Mouse (Mus musculus): Measurements from ENCODE around the gene Polr1a.
"Not testable (repeated sequence)": the region's sequence is repeated elsewhere in the genome, so short reads cannot be mapped to it uniquely, and the experiment has no call there.

Gene Polr1a

GRCm38 (mm10) chr6:71908481-71909381 lies at the start of gene Polr1a, which contains the start of gene Ptcd3:
Gene Polr1a, plus strand, starts transcription at chr6:71909053.
Gene Ptcd3, minus strand, starts transcription at chr6:71908750.
- peak; percentile 84 to 90 for DNase-seq (ENCODE audit: low spot score in 2 of 2)

DNA sequence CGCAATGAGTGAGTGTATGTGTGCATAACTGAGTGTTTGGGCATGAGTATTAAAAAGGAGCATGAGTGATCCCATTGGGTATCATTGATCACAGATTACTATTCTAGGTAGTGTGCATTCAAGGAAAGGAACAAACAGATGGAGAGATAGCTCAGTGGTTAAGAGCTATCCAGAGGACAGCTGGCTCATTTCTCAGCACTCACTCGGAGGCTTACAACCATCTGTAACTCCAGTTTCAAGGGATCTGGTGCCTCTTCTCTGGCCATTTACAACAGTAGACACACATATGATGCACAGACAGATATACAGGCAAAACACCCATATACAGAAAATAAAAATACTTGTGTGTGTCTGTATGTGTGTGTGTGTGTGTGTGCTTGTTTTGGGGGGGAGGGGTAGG lies 41.1 kb upstream of the Polr1a start:
- DNase-seq (ENCODE audit: low spot score in 2 of 2) = no peak

- DNase-seq (ENCODE audit: low spot score in 2 of 2) = no peak
Measured at GRCm38 (mm10) chr6:71868809-71869208, 40.0 kb upstream of the Polr1a start.

DNA sequence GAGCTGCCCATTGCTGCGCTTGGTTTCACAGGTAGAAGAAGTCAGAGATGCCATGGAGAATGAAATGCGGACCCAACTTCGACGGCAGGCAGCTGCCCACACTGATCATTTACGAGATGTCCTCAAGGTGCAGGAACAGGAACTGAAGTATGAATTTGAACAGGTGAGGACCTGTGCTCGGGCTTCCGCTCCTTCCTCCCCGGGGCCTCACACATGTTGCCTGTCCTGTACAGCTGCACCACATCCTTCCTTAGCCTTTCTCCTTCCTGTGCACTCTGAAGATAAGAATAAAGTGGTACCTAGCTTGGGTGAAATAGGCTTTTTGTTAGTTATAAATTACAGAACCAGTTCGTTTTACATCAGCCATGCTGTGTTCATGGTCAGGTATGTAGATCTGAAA lies 37.5 kb upstream of the Polr1a start:
- DNase-seq (ENCODE audit: low spot score in 2 of 2) = no peak

- DNase-seq (ENCODE audit: low spot score in 2 of 2) = no peak
Measured at GRCm38 (mm10) chr6:71877965-71878760, 30.7 kb upstream of the Polr1a start.

GRCm38 (mm10) chr6:71893263-71893662 lies 15.6 kb upstream of the Polr1a start:
- no peak for DNase-seq (ENCODE audit: low spot score in 2 of 2)

- no peak for DNase-seq (ENCODE audit: low spot score in 2 of 2)
Measured at GRCm38 (mm10) chr6:71907702-71908235, 1.1 kb upstream of the Polr1a start.

- DNase-seq (ENCODE audit: low spot score in 2 of 2) = no peak
Measured at GRCm38 (mm10) chr6:71909384-71909783, 531 bp downstream of the Polr1a start.

GRCm38 (mm10) chr6:71909840-71910239 lies 987 bp downstream of the Polr1a start:
- DNase-seq (ENCODE audit: low spot score in 2 of 2) = no peak

DNA sequence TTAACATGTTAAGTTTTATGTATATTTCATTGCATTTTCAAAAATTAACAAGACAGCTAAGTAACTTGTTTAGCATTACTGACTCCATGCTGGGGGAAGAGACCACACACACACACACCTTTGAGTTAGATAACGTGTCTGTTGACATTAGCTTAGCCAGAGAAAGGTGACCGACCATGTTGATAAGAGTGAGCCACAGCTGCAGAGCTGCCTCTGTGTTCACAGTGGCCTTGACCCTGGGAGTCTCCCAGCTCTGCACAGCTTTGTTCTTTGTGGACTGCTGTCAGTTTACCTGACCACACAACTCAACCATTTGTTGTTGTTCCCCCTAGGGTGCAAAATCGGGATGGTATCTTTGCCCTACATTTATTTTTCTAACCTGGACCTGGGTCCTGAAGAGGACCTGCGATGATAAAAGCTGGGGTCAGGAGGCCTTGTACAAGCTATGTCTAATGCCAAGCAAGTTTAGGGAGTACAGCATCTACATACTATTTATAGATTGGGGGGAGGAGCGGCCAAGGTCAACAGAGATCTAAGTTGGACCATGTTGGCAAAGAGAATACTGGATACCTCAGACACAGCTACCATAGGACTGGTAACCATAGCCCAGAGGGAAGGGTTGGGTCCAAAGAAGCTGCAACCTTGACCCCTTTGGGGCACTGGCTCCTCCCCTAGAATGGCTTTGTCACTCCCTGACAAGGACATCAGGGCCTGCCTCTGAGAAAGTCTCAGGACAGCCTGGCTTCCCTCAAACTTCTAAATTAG lies 3.0 kb downstream of the Polr1a start:
- no peak for DNase-seq (ENCODE audit: low spot score in 2 of 2)

DNA sequence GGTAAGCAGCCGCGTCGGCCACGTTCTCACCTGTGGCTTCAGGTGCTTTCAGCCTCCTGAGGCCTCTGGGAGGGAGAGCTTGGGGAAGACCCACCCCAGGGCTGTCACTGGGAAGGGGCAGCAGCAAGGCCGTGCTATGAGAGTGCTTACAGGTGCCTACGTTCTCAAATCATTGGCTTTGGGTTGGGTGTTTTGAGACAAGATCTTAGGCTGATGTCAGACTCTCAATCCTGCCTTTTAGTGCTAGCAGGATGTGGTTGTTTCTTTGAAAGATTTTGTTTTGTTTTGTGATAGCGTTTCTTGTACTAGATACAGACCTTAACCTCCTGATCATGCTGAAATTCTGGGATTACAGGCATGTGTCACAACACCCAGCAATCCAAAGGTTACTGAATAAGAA lies 11.9 kb downstream of the Polr1a start:
- no peak for DNase-seq (ENCODE audit: low spot score in 2 of 2)

- DNase-seq (ENCODE audit: low spot score in 2 of 2) = not testable (repeated sequence)
Measured at GRCm38 (mm10) chr6:71925233-71925632, 16.4 kb downstream of the Polr1a start.

GRCm38 (mm10) chr6:71927911-71928310 lies 19.1 kb downstream of the Polr1a start:
- DNase-seq (ENCODE audit: low spot score in 2 of 2) = peak in 1 of 2 experiments; percentile 52

DNA sequence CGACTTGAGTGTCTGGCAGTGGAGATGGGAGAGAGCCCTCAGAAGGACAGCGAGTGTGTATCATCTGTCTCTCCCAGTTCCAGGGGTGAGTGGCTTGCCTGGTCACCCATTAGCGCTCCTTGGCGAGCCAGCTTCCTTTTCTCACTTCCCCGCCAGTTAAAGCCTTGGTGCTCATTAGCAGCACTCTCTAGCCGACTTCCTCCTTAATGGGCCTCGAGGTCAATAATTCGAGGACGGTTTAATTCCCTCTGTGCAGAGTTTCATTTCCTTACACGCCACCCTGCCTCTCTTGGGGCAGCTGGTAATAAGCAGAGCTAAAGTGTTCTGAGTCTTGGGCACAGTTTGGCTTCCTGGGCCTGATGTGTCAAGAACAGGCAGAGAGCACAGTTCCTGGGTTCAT lies 21.2 kb downstream of the Polr1a start:
- DNase-seq (ENCODE audit: low spot score in 2 of 2) = no peak

DNA sequence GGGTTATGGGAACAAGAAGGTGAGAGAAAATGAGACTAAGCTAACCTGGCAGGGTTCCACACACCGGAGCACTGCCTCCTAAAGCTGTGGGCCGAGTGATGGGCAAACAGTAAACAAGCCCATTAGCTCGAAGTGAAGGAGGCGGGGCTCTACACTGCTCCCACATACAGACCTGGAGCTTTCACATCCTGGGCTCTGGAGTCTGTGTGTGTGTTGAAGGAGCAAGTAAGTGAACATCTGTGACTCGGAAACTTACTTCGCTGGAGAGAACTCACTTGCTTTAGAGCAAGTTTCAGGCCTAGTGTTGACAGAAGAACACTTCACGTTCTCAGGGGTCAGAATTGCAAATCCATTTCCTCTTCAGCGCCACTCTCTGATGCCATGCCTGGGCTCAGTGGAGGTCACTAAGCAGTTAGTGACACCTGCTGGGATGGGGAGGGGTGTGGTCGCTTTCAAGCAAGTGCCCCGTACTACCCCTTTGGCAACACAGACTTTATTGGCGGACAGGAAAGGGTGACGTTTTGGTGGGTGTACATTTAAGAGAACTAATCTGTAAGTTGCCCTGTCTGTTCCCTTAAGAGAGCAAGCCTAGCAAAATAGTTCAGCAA lies 22.1 kb downstream of the Polr1a start:
- DNase-seq (ENCODE audit: low spot score in 2 of 2) = no peak

GRCm38 (mm10) chr6:71932347-71932746 lies 23.5 kb downstream of the Polr1a start:
- no peak for DNase-seq (ENCODE audit: low spot score in 2 of 2)

- no peak for DNase-seq (ENCODE audit: low spot score in 2 of 2)
Measured at GRCm38 (mm10) chr6:71934081-71934556, 25.3 kb downstream of the Polr1a start.

GRCm38 (mm10) chr6:71935737-71936136 lies 26.9 kb downstream of the Polr1a start:
- DNase-seq (ENCODE audit: low spot score in 2 of 2) = no peak

DNA sequence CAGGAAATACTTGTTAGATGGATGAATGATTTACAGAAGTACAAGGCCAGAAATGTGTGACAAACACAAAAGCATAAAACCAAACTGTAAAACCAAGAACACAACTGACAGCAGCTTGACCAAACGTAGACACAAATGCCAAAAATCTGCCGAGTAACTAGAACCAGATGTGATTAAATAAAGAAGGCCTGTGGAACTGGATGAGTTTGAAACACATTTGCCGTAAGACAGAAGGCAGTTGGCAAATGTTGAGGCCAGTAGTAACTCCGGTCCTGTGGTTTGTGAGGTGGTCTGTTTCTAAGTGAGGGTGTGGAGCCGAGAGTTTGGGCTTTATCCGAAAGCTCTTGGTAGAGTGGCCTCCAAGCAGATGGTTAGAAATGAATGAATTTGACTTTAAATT lies 32.1 kb downstream of the Polr1a start:
- no peak for DNase-seq (ENCODE audit: low spot score in 2 of 2)

DNA sequence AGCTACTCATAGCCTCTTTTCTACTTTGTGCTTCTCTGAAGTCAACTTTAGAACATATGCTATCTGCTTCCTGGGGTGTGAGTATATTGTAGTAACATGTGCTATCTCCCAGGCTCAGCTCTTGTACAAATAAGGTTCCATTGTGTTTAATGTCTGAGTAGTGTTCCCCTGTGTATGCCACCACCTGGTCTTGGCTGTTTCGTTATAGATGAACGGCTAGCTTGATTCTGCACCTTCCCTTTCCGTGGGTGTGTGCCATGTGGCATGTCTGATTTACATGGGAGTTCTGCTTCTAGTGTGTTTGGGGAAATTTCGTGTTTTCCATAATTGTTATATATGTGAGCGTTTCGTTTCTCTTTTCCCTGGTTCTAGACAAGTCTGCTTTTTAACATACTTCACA lies 36.2 kb downstream of the Polr1a start:
- no peak for DNase-seq (ENCODE audit: low spot score in 2 of 2)

GRCm38 (mm10) chr6:71946121-71946520 lies 37.3 kb downstream of the Polr1a start:
- no peak for DNase-seq (ENCODE audit: low spot score in 2 of 2)

Data from frontal cortex, postnatal 14 days (tissue).